Mouse (Mus musculus) thymus, adult 2 months (tissue): ENCODE measurements around the gene Arsj. TPM values are rescaled to one million over a fixed set of nuclear protein-coding genes. Genes with fewer than 3 reads are reported as not detected.

ENCODE experiments used
- DNase-seq: peaks from one replicate; pipeline ENCODE4 v3.0.0; 2021
- H3K27ac ChIP-seq: fragments of 200-500 bp; 2 replicates; pipeline ENCODE4 v1.5.1; 2012; ENCODE audit warnings: low read length, control low read depth; ENCODE audit not compliant: control insufficient read depth, insufficient read depth
- H3K27me3 ChIP-seq: fragments of 200-500 bp; 2 replicates; pipeline ENCODE4 v1.6.1; 2012; ENCODE audit warnings: mild to moderate bottlenecking, low read length, moderate library complexity, mixed read lengths; ENCODE audit not compliant: control insufficient read depth, insufficient read depth
- H3K36me3 ChIP-seq: fragments of 200-500 bp; 2 replicates; pipeline ENCODE4 v1.6.1; 2012; ENCODE audit warnings: mild to moderate bottlenecking, low read length, moderate library complexity; ENCODE audit not compliant: control insufficient read depth, insufficient read depth
- H3K4me1 ChIP-seq: fragments of 200-500 bp; replicated peaks from 2 replicates; pipeline ENCODE4 v1.6.1; 2012; ENCODE audit warnings: low read length; ENCODE audit not compliant: control insufficient read depth, insufficient read depth
- H3K4me3 ChIP-seq: fragments of 200-500 bp; 2 replicates; pipeline ENCODE4 v1.5.1; 2012; ENCODE audit warnings: mild to moderate bottlenecking, low read length, control low read depth, moderate library complexity; ENCODE audit not compliant: control insufficient read depth, insufficient read depth
- CTCF ChIP-seq: fragments of 200-500 bp; IDR thresholded peaks from 2 replicates; pipeline ENCODE4 v1.5.1; 2012; ENCODE audit warnings: mild to moderate bottlenecking, control low read depth, low read length, moderate library complexity, borderline replicate concordance; ENCODE audit not compliant: control insufficient read depth, poor library complexity, insufficient read depth; ENCODE audit errors: extremely low read depth
- POLR2A ChIP-seq: fragments of 200-500 bp; IDR thresholded peaks from 2 replicates; pipeline ENCODE4 v1.6.1; 2012; ENCODE audit warnings: mild to moderate bottlenecking, low read length, control low read depth, moderate library complexity; ENCODE audit not compliant: control insufficient read depth, poor library complexity, insufficient read depth; ENCODE audit errors: extremely low read depth
- WGBS: fragments of 180-500 bp; shearing (Covaris S2); methylation state at CpG from one replicate; pipeline ENCODE4 v1.1.7; 2018; 5-methylcytosine and 5-hydroxymethylcytosine counted together
- polyA plus RNA-seq: library from polyadenylated mRNA; depleted of rRNA; stranded (reverse); fragments of >200 nt; gene quantifications from 2 replicates; pipeline ENCODE4 v1.2.3, GENCODE M21; 2012; rRNA removed

Gene Arsj
- polyA plus RNA-seq, 1 experiment = 0.05 TPM

DNA sequence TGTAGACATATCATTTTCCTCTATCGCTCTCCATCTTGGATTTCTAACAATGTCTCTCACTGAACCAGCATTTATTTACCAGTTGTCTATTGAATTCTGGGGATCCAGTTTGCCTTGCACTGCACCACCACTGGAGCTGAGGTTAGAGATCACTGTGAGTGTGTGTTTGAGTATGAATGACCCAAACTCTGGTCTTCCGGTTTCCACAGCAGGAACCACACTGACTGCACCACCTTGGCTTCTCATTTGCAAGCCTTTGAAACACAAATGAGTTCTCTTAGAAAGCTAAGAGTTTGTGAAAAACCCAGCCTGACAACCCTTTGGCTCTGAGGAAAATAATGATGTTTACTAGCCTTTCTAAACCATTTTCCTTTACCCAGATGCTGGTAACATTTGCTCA lies 86.0 kb downstream of the Arsj start:
- TF ChIP-seq CTCF (no peak), POLR2A (no peak)
- H3K4me1 ChIP-seq = no peaks in the 10 kb centered on the region
- WGBS = 90% methylated on average over 2 of the region's 2 CpGs
- H3K27me3 ChIP-seq = no peaks in the 10 kb centered on the region
- no peak overlapping the region for H3K27ac ChIP-seq
- no peaks in the 10 kb centered on the region for H3K36me3 ChIP-seq
- DNase-seq = no peak
- no peak overlapping the region for H3K4me3 ChIP-seq

DNA sequence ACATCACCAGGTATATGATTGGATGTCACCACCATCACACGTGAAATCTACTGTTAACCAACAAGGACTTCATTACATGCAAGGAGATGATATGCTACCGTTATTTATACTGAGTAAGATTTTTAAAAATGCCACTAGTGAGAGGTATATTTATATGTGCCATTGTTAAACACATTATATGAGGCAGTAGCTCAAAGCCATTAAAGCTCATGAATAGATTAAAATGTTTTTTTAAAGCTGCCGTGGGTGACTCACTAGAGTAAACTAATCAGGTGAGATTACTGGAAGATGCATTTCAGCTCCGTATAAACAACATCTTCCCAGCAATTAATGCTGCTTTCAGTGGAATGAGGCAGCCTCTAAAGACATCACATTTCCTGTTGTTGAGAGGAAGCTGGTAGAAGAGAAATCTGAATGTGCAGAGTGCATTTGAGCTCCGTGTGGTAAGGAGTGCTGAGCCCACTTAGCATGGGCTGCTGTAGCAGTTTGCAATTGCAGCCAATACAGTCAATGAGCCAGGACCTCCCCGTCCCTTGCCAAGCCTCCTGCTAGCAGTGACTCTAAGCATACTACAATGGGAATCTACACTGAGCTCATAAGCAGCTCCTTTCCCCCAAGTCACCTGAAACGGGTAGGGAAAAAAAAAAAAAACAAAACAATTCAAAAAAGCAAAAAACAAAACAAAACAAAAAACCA lies 92.5 kb downstream of the Arsj start:
- Histone ChIP-seq H3K27ac (no peak overlapping the region), H3K27me3 (no peaks in the 10 kb centered on the region), H3K4me1 (no peaks in the 10 kb centered on the region), H3K4me3 (no peak overlapping the region), H3K36me3 (no peaks in the 10 kb centered on the region)
- TF ChIP-seq POLR2A = no peak
- TF ChIP-seq CTCF = no peak
- DNase-seq = no peak
- 76% methylated on average over 7 of the region's 7 CpGs for WGBS

DNA sequence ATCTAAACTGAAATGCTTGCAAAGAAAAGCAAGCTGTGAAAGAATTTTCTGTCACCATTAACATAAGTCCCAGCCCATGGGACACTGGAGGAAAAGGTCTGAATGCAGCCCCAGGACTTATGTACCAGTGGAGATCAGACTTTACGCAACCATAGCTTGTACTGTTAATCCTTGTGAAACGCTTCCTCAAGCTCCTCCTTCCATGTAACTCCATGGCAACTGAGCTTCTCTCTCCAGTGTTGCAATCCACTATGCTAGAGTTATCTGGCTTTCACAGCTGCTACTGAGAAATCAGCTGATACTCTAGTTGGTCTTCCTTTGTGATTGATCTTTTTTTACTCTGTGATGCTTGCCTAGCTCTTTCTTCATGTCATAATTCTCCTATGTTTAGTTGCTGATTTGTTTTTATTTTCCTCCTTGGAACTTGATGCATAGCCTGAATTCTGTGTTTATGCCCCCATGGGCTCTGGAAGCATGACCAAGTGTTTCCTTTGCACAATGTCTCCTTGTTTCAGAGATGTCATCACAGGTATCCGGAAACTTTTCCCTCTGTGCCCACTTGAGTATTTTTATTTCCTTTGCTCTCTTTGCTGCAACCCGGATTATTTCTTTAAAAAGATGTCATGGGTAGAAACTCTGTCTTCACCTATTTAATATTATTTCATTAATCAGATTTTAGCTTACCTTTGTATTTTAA lies 99.8 kb downstream of the Arsj start:
- no peaks in the 10 kb centered on the region for H3K36me3 ChIP-seq
- TF ChIP-seq CTCF = no peak
- TF ChIP-seq POLR2A = no peak

DNA sequence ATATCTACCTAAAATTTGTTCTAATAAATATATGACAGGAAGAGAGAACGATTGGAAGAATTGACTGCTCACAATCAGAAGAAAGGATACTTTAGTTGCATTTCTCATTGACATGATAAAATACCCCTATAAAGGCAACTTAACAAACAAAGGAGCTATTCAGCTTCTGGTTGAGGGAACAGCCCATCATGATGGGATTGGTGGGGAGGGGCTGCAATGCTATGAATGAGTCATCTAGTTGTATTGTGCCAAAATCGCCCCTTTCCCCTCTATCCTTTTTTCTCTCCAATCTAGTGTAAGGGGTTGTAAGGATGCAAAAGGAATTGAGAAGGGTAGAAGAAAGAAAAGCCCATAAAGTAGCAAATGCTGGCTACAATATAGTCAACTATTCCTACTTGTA lies 100.8 kb downstream of the Arsj start:
- H3K27me3 ChIP-seq = no peaks in the 10 kb centered on the region
- no peaks in the 10 kb centered on the region for H3K36me3 ChIP-seq
- TF ChIP-seq POLR2A (no peak), CTCF (no peak)
- DNase-seq = no peak
- no peak overlapping the region for H3K4me3 ChIP-seq
- no peak overlapping the region for H3K27ac ChIP-seq
- 88% methylated on average over 2 of the region's 2 CpGs for WGBS
- H3K4me1 ChIP-seq = no peaks in the 10 kb centered on the region

More for the DNA sequence above, 99.8 kb downstream of the Arsj start:
- no peaks in the 10 kb centered on the region for H3K4me1 ChIP-seq
- no peak overlapping the region for H3K27ac ChIP-seq
- 89% methylated on average over 4 of the region's 4 CpGs for WGBS
- no peaks in the 10 kb centered on the region for H3K27me3 ChIP-seq
- no peak for DNase-seq
- H3K4me3 ChIP-seq = no peak overlapping the region

Other genes with a start within 250 kb of the Arsj start
- 40.1 and 41.5 TPM in 2 replicates for gene Camk2d, start 232.6 kb downstream of the Arsj start, polyA plus RNA-seq